Mouse (Mus musculus): ENCODE measurements around the gene Slc38a9.

DNA sequence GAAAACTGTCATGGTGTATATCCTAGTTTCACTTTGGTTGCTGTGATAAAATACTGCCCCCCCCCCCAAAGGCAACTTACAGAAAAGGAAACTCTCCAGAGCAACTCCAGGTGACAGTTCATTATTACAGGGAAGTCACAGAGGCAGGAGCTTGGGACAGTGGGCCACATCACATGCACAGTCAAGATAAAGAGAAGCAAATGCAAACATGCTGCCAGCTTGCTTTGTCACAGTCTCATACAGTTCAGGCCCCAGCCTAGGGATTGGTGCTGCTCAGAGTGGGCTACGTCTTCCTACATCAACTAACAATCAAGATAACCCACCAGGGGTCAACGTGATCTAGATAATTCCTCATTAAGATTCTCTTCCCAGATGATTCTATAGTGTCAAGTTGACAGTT is 89.3 kb downstream of the Slc38a9 start:
- TF ChIP-seq CHD2 (IDR thresholded peaks at IDR 0.05; ENCODE audit: low read depth, low read length) (no peak), ZNF384 (IDR thresholded peaks at IDR 0.05; ENCODE audit: low read depth, low read length) (no peak), HCFC1 (IDR thresholded peaks at IDR 0.05; ENCODE audit: borderline replicate concordance, insufficient read depth, low read length) (no peak), MAFK (IDR thresholded peaks at IDR 0.05; ENCODE audit: insufficient read depth, low read depth, low read length) (no peak)
